Mouse (Mus musculus) left cerebral cortex, adult 6 months (tissue): Measurements from ENCODE around the gene Sft2d2. TPM values are rescaled to one million over a fixed set of nuclear protein-coding genes. Genes with fewer than 3 reads are reported as not detected.

Source experiments
- long read RNA-seq, 2 experiments: library from polyadenylated mRNA; unstranded; transcript quantifications; one replicate each; pipeline ENCODE4 v2.0.0; 2019 to 2020
- polyA plus RNA-seq: library from polyadenylated mRNA; unstranded; fragments of <200 nt; fragmentation: Nextera tagmentation; gene quantifications from 2 replicates; pipeline ENCODE4 v1.2.3, GENCODE M21; 2021

Sft2d2 gene
- polyA plus RNA-seq = 7.2 and 8.0 TPM in 2 replicates
- long read RNA-seq, experiment 1, full-length matches to known transcripts = 32 of 66 reads
- long read RNA-seq, experiment 1, partial matches to known transcripts = 11 of 66 reads
- long read RNA-seq, experiment 1, other reads (novel, unspliced or antisense) = 23 of 66 reads
- long read RNA-seq, experiment 2, full-length matches to known transcripts = 4 of 13 reads
- long read RNA-seq, experiment 2, partial matches to known transcripts = 3 of 13 reads
- long read RNA-seq, experiment 2, other reads (novel, unspliced or antisense) = 6 of 13 reads

GRCm38 (mm10) chr1:165193880-165194661, at the start of gene Sft2d2:
Gene Sft2d2, minus strand, starts transcription at chr1:165194438.

GRCm38 (mm10) chr1:165236321-165237298, 42.4 kb upstream of the Sft2d2 start, which contains the start of gene Tiprl:
Gene Tiprl, minus strand, starts transcription at chr1:165236996.

GRCm38 (mm10) chr1:165160723-165161405, 33.4 kb downstream of the Sft2d2 start, which contains the start of gene Tbx19:
Gene Tbx19, minus strand, starts transcription at chr1:165160773.

Other genes with a start within 250 kb of the Sft2d2 start
- gene Tbx19, start 33.7 kb downstream of the Sft2d2 start, polyA plus RNA-seq = not detected in 2 replicates
- gene Tiprl, start 42.6 kb upstream of the Sft2d2 start, polyA plus RNA-seq = 76.6 and 108 TPM in 2 replicates
- gene Gpr161, start 101.4 kb upstream of the Sft2d2 start, polyA plus RNA-seq = 0.25 TPM in 2 replicates